Mouse (Mus musculus) CH12.LX (cell line): ENCODE data around the gene Grtp1.

Experiments
- CTCF ChIP-seq, 2 experiments: IDR thresholded peaks in 1 of 2; conservative IDR thresholded peaks in 1 of 2; 2 replicates each; pipeline ENCODE4 v1.5.1; 2011 to 2012; ENCODE audit warnings: low read depth in 2 of 2, low read length in 2 of 2, improper control_type of control experiment in 1 of 2, inconsistent platforms in 1 of 2, mild to moderate bottlenecking in 1 of 2, moderate library complexity in 1 of 2
- E2F4 ChIP-seq: IDR thresholded peaks from 2 replicates; pipeline ENCODE4 v1.6.1; 2011; ENCODE audit warnings: low read depth, low read length, improper control_type of control experiment; ENCODE audit not compliant: insufficient replicate concordance
- EP300 ChIP-seq: IDR thresholded peaks from 2 replicates; pipeline ENCODE4 v1.6.1; 2011; ENCODE audit warnings: low read length, improper control_type of control experiment
- MEF2A ChIP-seq: IDR thresholded peaks from 2 replicates; pipeline ENCODE4 v1.6.1; 2014; ENCODE audit warnings: low read depth, mild to moderate bottlenecking, inconsistent platforms, low read length, improper control_type of control experiment, borderline replicate concordance
- MXI1 ChIP-seq: IDR thresholded peaks from 2 replicates; pipeline ENCODE4 v1.6.1; 2011; ENCODE audit warnings: mild to moderate bottlenecking, low read depth, low read length, improper control_type of control experiment
- POLR2A ChIP-seq: IDR thresholded peaks from 2 replicates; pipeline ENCODE4 v1.6.1; 2011; ENCODE audit warnings: low read depth, mild to moderate bottlenecking, improper control_type of control experiment, low read length
- USF2 ChIP-seq: conservative IDR thresholded peaks from 2 replicates; pipeline ENCODE4 v1.6.1; 2011; ENCODE audit warnings: low read depth, low read length, improper control_type of control experiment
- ZKSCAN1 ChIP-seq: IDR thresholded peaks from 2 replicates; pipeline ENCODE4 v1.6.1; 2012; ENCODE audit warnings: low read depth, inconsistent platforms, low read length, improper control_type of control experiment, borderline replicate concordance

DNA sequence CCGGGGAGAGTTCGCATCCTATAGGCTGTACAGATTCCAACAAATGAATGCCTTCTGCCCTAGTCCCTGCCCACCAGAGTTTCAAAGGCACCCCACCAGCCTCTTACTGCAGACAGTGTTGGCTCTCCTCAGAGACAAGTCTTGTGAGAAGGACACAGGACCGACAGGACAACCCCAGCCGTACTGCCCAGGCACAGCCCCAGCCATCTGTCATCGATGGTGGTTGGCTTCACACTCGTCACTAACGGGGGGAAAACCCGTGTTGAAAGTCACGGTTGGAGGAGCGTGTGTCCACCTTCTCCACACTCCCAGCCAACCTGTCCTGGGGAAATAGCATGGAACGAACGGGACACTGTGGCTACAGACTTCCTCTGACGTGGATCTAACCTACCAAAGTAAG lies 34.4 kb upstream of the Grtp1 start:
- TF ChIP-seq POLR2A (no peak), USF2 (no peak), MXI1 (no peak), EP300 (no peak), CTCF (conservative IDR thresholded peaks at IDR 0.05 in 1 of 2, IDR thresholded peaks at IDR 0.05 in 1 of 2; ENCODE audit: low read depth in 2 of 2, low read length in 2 of 2) (no peak), ZKSCAN1 (no peak), MEF2A (no peak), E2F4 (no peak)
